Comparison of ENCODE assay signal across 23 mouse cellular contexts in genomic region chr11:18068085-18068484, GRCm38 (mm10).
DNase-seq lines count a peak whose midpoint lies in the region; ATAC-seq and TF ChIP-seq lines count a peak whose summit lies in the region.
"Had no signal": no experiment of that assay in that cellular context is flagged by ENCODE, and none has a peak within 500 bp of the region (broad histone marks: within the 10 kb centered on the region; RNA-seq: fewer than 3 reads in every experiment).

No protein-coding gene starts in this region.

- ATAC-seq in frontal cortex, adult (ENCODE audit: low TSS enrichment): peak; percentile 67; the same call in 1 of the 2 replicates
- ATAC-seq in hindbrain, embryonic 13.5 days (ENCODE audit: low FRiP score): no peak
- ATAC-seq in hindbrain, embryonic 16.5 days: no peak
- ATAC-seq: activated CD4-positive, CD25-positive, alpha-beta regulatory T cell, adult 4 months; forebrain, embryonic 16.5 days; liver, postnatal 0 days; midbrain, embryonic 15.5 days had no signal

- TF ChIP-seq POLR2A in embryonic fibroblast, embryonic 13.5 days (IDR thresholded peaks at IDR 0.05; ENCODE audit: low read depth, low read length): no peak

- no peaks in the 10 kb centered on the region for H3K9me3 ChIP-seq in hindbrain, embryonic 13.5 days
- no peaks in the 10 kb centered on the region for H3K9me3 ChIP-seq in hindbrain, embryonic 16.5 days (ENCODE audit: control insufficient read depth, low read length)
- H3K9me3 ChIP-seq: embryonic facial prominence, embryonic 15.5 days; G1E; heart, embryonic 13.5 days; midbrain, embryonic 15.5 days; neural tube, embryonic 12.5 days had no signal

- H3K4me3 ChIP-seq in hindbrain, embryonic 13.5 days: no peak overlapping the region
- no peak overlapping the region for H3K4me3 ChIP-seq in hindbrain, embryonic 16.5 days (ENCODE audit: low read length)
- no peak overlapping the region for H3K4me3 ChIP-seq in embryonic fibroblast, embryonic 13.5 days (ENCODE audit: insufficient read depth, low read length)
- H3K4me3 ChIP-seq: embryonic facial prominence, embryonic 15.5 days; heart, embryonic 13.5 days; midbrain, embryonic 15.5 days; neural tube, embryonic 12.5 days had no signal

- no peak for TF ChIP-seq CTCF in embryonic fibroblast, embryonic 13.5 days (IDR thresholded peaks at IDR 0.05; ENCODE audit: borderline replicate concordance, insufficient read depth, low read length)

- peaks cover 6% of the 10 kb centered on the region for H3K4me1 ChIP-seq in hindbrain, embryonic 13.5 days (replicated peaks)
- 0 out of 2 replicates have a peak, but pooled peaks cover 3% of the 10 kb centered on the region for H3K4me1 ChIP-seq in hindbrain, embryonic 16.5 days (ENCODE audit: control insufficient read depth, insufficient read depth, low read depth, low read length)
- H3K4me1 ChIP-seq in embryonic fibroblast, embryonic 13.5 days (ENCODE audit: control insufficient read depth, insufficient read depth, low read length): peaks cover 15% of the 10 kb centered on the region
- H3K4me1 ChIP-seq: embryonic facial prominence, embryonic 15.5 days; midbrain, embryonic 15.5 days; neural tube, embryonic 12.5 days had no signal

- WGBS in hindbrain, embryonic 13.5 days: 43% methylated on average over 2 of the region's 2 CpGs
- 40% methylated on average over 2 of the region's 2 CpGs for WGBS in hindbrain, embryonic 16.5 days

- DNase-seq in frontal cortex, postnatal 14 days (ENCODE audit: low spot score in 2 of 2): no peak
- DNase-seq in lung, postnatal 36 days: peak; percentile 3
- DNase-seq in lung, postnatal 25 days (ENCODE audit: low spot score): no peak
- DNase-seq in cerebellum, adult 9-10 months: no peak
- DNase-seq: adrenal gland, postnatal 14 days; cerebellum, adult 9-11 months; gastrocnemius, postnatal 36 days; kidney, adult 11 months; liver, postnatal 0 days; thymus, adult 2 months; thymus, postnatal 4 days had no signal

- 0 out of 2 replicates have a peak overlapping the region, but pooled peaks have one; percentile 49 for H3K27ac ChIP-seq in hindbrain, embryonic 13.5 days
- H3K27ac ChIP-seq in hindbrain, embryonic 16.5 days (ENCODE audit: low read depth, low read length): no peak overlapping the region
- H3K27ac ChIP-seq in embryonic fibroblast, embryonic 13.5 days (ENCODE audit: insufficient read depth, low read length): peak overlapping the region; percentile 96
- H3K27ac ChIP-seq: embryonic facial prominence, embryonic 15.5 days; heart, embryonic 13.5 days; macrophage; midbrain, embryonic 15.5 days; neural tube, embryonic 12.5 days had no signal

- H3K4me2 ChIP-seq in hindbrain, embryonic 13.5 days: no peak overlapping the region
- no peak overlapping the region for H3K4me2 ChIP-seq in hindbrain, embryonic 16.5 days (ENCODE audit: low read length)
- H3K4me2 ChIP-seq: embryonic facial prominence, embryonic 15.5 days; heart, embryonic 13.5 days; midbrain, embryonic 15.5 days; neural tube, embryonic 12.5 days had no signal

- H3K27me3 ChIP-seq in hindbrain, embryonic 13.5 days: no peaks in the 10 kb centered on the region
- no peaks in the 10 kb centered on the region for H3K27me3 ChIP-seq in hindbrain, embryonic 16.5 days (replicated peaks; ENCODE audit: control insufficient read depth, insufficient read depth, low read length)
- H3K27me3 ChIP-seq: embryonic facial prominence, embryonic 15.5 days; heart, embryonic 13.5 days; midbrain, embryonic 15.5 days; neural tube, embryonic 12.5 days had no signal

- no peaks in the 10 kb centered on the region for H3K36me3 ChIP-seq in hindbrain, embryonic 13.5 days
- no peaks in the 10 kb centered on the region for H3K36me3 ChIP-seq in hindbrain, embryonic 16.5 days (ENCODE audit: control insufficient read depth, insufficient read depth, low read length)
- H3K36me3 ChIP-seq: embryonic facial prominence, embryonic 15.5 days; G1E; heart, embryonic 13.5 days; midbrain, embryonic 15.5 days; neural tube, embryonic 12.5 days had no signal

- no peak overlapping the region for H3K9ac ChIP-seq in hindbrain, embryonic 13.5 days
- H3K9ac ChIP-seq in hindbrain, embryonic 16.5 days (ENCODE audit: low read depth, low read length): no peak overlapping the region
- H3K9ac ChIP-seq: embryonic facial prominence, embryonic 15.5 days; heart, embryonic 13.5 days; liver, postnatal 0 days; midbrain, embryonic 15.5 days; neural tube, embryonic 12.5 days had no signal
